Mouse (Mus musculus) forebrain, embryonic 15.5 days (tissue): ENCODE data around the gene Gabbr2. TPM values are rescaled to one million over a fixed set of nuclear protein-coding genes. Genes with fewer than 3 reads are reported as not detected.

ENCODE experiments used
- ATAC-seq: fragments of 200-750 bp; cut with Nextera tagmentation; replicated peaks from 2 replicates; pipeline ENCODE4 v1.8.0; 2017; ENCODE audit warnings: mild to moderate bottlenecking, moderate TSS enrichment, moderate library complexity
- H3K27ac ChIP-seq: fragments of 300-500 bp; sonication (generic); replicated peaks from 2 replicates; pipeline ENCODE4 v1.5.1; 2015; ENCODE audit warnings: mild to moderate bottlenecking, inconsistent platforms
- H3K27me3 ChIP-seq: fragments of 300-500 bp; sonication (generic); 2 replicates; pipeline ENCODE4 v1.6.1; 2015; ENCODE audit warnings: inconsistent platforms
- H3K36me3 ChIP-seq: fragments of 300-500 bp; sonication (generic); 2 replicates; pipeline ENCODE4 v1.6.1; 2015; ENCODE audit warnings: mild to moderate bottlenecking, inconsistent platforms
- H3K4me1 ChIP-seq: fragments of 300-500 bp; sonication (generic); 2 replicates; pipeline ENCODE4 v1.6.1; 2015; ENCODE audit warnings: inconsistent platforms
- H3K4me2 ChIP-seq: fragments of 300-500 bp; sonication (generic); replicated peaks from 2 replicates; pipeline ENCODE4 v1.6.1; 2015; ENCODE audit warnings: mild to moderate bottlenecking, inconsistent platforms
- H3K4me3 ChIP-seq: fragments of 300-500 bp; sonication (generic); 2 replicates; pipeline ENCODE4 v1.5.1; 2015; ENCODE audit warnings: mild to moderate bottlenecking, inconsistent platforms
- H3K9ac ChIP-seq: fragments of 300-500 bp; sonication (generic); replicated peaks from 2 replicates; pipeline ENCODE4 v1.6.1; 2015; ENCODE audit warnings: mild to moderate bottlenecking, inconsistent platforms
- H3K9me3 ChIP-seq: fragments of 300-500 bp; sonication (generic); 2 replicates; pipeline ENCODE4 v1.6.1; 2016; ENCODE audit warnings: inconsistent platforms
- WGBS: fragments of 180-500 bp; shearing (Covaris S2); methylation state at CpG from one replicate; pipeline ENCODE4 v1.1.7; 2015; ENCODE audit warnings: mixed read lengths; 5-methylcytosine and 5-hydroxymethylcytosine counted together
- polyA plus RNA-seq: library from polyadenylated mRNA; unstranded; fragments of >200 nt; fragmentation: Nextera tagmentation; extraction: Ambion mirVana; gene quantifications from 2 replicates; pipeline ENCODE4 v1.2.1, GENCODE M21; 2015

Gabbr2 gene
- polyA plus RNA-seq, 1 experiment from 2014 or later, result 3.6 TPM

DNA sequence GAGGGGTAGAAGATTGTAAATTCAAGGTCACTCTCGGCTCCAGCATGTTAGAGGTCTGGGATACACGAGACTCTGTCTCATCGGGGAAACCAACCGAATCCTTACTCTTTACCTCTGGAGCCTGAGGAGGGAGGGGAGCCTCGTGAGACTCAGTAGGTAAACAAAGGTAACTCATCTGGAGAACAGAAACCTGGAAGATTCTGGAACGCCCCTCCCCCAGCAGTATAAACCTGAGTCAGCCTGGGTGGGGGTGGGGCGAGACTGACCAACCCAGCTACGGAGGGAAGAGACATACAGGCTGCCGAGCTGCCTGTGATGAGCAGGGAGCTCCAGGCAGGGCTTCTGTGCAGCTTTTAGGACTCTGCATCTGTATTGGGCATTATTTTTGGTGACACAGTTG is 362.8 kb downstream of the Gabbr2 start:
- no peaks in the 10 kb centered on the region for H3K9me3 ChIP-seq
- peaks cover 7% of the 10 kb centered on the region; the same call in 1 of the 2 replicates for H3K4me1 ChIP-seq
- no peaks in the 10 kb centered on the region for H3K27me3 ChIP-seq
- H3K4me3 ChIP-seq, result no peak overlapping the region
- H3K9ac ChIP-seq, result no peak overlapping the region
- no peak overlapping the region for H3K4me2 ChIP-seq
- no peaks in the 10 kb centered on the region for H3K36me3 ChIP-seq
- no peak overlapping the region for H3K27ac ChIP-seq
- no peak for ATAC-seq
- WGBS, result 59% methylated on average over 9 of the region's 9 CpGs

DNA sequence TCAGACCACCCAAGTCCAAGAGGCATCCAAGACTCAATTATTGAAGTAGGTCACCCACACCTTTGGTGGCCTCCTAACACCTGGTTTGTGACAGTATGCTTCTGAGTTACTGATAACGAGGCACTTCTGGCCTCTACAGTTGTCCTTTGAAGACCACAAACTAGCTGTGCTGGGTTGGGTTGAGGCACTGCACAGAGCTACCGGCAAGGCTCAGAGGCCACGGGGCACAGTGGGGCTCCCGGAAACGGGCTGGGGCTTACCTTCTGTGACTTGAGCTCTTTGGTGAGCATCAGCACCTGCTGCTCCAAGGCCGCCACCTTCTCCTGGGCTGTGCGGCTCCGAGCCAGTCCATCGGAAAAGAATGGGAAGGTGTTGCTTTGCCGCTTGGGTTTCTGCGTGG is 363.6 kb downstream of the Gabbr2 start:
- Histone ChIP-seq H3K27ac (no peak overlapping the region), H3K4me2 (no peak overlapping the region), H3K9me3 (no peaks in the 10 kb centered on the region), H3K36me3 (no peaks in the 10 kb centered on the region), H3K4me3 (no peak overlapping the region), H3K9ac (no peak overlapping the region), H3K4me1 (peaks cover 7% of the 10 kb centered on the region; the same call in 1 of the 2 replicates), H3K27me3 (no peaks in the 10 kb centered on the region)
- WGBS, result 82% methylated on average over 11 of the region's 11 CpGs
- no peak for ATAC-seq

DNA sequence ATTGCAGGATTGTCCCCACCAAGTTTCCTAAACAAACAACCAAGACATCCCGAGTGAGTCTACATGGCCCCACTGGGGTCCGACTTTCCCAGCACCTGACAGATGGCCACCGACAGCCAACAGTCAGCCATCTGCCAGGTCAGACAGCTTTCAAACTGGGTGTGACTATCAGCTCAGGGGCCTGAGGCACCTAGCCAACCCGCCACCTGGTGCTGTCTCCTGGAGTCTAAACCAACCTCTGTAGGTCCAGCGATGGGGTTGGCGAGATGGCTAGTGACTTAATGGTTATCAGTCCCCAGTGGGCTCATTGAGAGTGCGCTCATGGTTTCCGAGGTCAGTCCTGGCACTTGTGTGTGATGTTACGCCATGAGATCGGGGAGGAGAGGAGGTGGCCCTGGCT is 366.6 kb downstream of the Gabbr2 start:
- H3K4me1 ChIP-seq, result peaks cover 10% of the 10 kb centered on the region; the same call in 1 of the 2 replicates
- no peaks in the 10 kb centered on the region for H3K27me3 ChIP-seq
- no peak overlapping the region for H3K4me3 ChIP-seq
- H3K36me3 ChIP-seq, result no peaks in the 10 kb centered on the region
- H3K4me2 ChIP-seq, result no peak overlapping the region
- H3K9me3 ChIP-seq, result no peaks in the 10 kb centered on the region
- no peak for ATAC-seq
- WGBS, result 64% methylated on average over 10 of the region's 10 CpGs
- H3K27ac ChIP-seq, result no peak overlapping the region
- H3K9ac ChIP-seq, result no peak overlapping the region

DNA sequence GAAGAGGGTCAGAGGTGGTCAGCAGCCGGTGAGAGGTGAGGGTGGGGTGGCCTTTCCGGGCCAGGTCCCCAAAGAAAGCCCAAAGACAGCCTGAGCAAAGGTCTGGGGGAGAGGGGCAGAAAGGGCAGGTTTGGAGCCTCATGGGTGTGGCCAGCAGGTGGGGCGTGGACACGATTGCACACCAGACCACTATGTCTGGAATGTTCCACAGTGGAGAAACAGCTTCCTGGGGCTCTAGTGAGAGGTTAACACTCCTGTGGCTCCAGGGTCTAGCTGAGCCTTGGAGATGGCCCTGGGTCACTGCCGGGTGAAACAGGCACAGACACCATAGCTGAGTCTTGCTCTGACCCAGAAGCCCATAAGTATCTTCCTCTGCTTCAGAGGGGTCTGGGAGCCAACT is 368.7 kb downstream of the Gabbr2 start:
- no peak overlapping the region for H3K4me2 ChIP-seq
- ATAC-seq, result no peak
- no peak overlapping the region for H3K27ac ChIP-seq
- no peak overlapping the region for H3K9ac ChIP-seq
- no peaks in the 10 kb centered on the region for H3K9me3 ChIP-seq
- no peak overlapping the region for H3K4me3 ChIP-seq
- WGBS, result 88% methylated on average over 5 of the region's 5 CpGs
- H3K27me3 ChIP-seq, result no peaks in the 10 kb centered on the region
- H3K4me1 ChIP-seq, result peaks cover 10% of the 10 kb centered on the region; the same call in 1 of the 2 replicates
- H3K36me3 ChIP-seq, result no peaks in the 10 kb centered on the region

DNA sequence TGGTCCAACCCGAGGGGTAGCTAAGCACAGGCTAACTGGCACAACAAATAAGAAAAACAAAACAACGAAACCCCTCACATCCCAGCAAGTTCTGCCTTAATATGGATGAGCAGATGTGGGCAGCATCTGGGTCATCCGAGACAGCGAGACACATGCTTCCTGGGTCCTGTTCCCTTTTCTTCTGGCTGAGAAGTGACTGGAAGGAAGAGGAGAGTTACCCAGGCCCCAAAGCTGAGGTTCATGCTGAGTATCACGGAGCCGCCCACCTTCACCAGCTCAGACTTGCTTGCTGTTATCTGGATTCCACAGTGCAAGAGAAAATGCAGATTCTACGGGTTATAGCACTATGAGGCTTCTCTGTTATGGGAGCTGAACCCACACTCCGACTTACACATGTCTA is 370.7 kb downstream of the Gabbr2 start:
- Histone ChIP-seq H3K4me3 (no peak overlapping the region), H3K9ac (no peak overlapping the region), H3K9me3 (no peaks in the 10 kb centered on the region), H3K36me3 (no peaks in the 10 kb centered on the region), H3K4me2 (no peak overlapping the region), H3K27ac (no peak overlapping the region), H3K27me3 (no peaks in the 10 kb centered on the region), H3K4me1 (peaks cover 10% of the 10 kb centered on the region; the same call in 1 of the 2 replicates)
- ATAC-seq, result no peak
- 78% methylated on average over 8 of the region's 8 CpGs for whole genome bisulfite sequencing

DNA sequence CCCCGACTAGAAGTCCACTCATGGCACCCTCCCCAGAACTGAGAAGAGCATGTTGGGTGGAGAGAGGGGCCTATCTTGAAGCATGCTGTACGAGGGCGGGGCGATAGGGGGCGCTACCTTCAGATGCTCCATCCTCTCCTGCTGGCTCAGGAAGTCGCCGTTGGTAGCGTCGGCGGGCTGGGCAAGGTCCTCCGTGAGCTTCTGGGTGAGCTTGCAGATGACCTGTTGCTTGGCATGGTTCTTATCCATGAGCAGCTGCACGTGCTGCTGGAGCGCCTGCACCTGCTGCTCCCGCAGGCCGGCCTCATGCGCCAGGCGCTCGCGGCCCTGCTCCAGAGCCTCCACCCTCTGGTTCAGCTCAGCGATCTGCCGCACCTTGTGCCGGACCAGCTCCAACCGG is 371.3 kb downstream of the Gabbr2 start:
- no peak for ATAC-seq
- H3K9ac ChIP-seq, result no peak overlapping the region
- no peaks in the 10 kb centered on the region for H3K9me3 ChIP-seq
- H3K27ac ChIP-seq, result no peak overlapping the region
- 0 out of 2 replicates have a peak overlapping the region, but pooled peaks have one; percentile 2 for H3K4me2 ChIP-seq
- H3K4me3 ChIP-seq, result no peak overlapping the region
- H3K27me3 ChIP-seq, result no peaks in the 10 kb centered on the region
- no peaks in the 10 kb centered on the region for H3K36me3 ChIP-seq
- WGBS, result 8% methylated on average over 23 of the region's 23 CpGs
- peaks cover 10% of the 10 kb centered on the region; the same call in 1 of the 2 replicates for H3K4me1 ChIP-seq

DNA sequence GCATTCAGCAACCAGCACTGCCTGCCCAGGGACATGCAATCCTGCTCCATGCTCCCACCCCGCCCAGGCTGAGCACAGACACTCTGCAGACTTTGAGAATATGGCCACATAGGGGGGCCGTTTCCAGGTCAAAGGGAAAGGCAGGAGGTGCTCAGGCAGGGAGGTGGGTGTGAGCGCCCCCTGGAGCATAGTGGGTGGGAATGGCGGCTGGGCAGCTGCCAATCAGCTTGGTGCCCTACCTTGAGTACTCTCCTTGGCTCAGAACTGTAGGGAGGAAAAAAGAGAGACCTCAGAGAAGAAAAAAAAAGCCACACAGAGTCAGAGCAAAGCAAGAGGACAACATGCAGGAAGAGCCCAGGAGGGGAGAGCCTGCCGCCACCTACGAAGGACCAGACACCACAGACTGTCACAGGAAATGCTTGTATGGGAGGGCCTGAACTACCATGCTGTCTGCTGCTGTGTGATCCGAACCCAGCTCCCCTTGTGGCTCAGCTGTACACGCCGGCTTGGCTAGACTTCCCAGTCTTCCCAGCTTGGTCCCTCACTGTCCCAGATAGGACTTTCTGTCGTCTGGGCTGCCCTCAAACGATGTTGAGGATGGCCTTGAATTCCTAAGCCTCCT is 373.4 kb downstream of the Gabbr2 start:
- Histone ChIP-seq H3K9ac (no peak overlapping the region), H3K4me3 (no peak overlapping the region), H3K27ac (no peak overlapping the region), H3K27me3 (no peaks in the 10 kb centered on the region), H3K36me3 (no peaks in the 10 kb centered on the region), H3K4me1 (peaks cover 3% of the 10 kb centered on the region; the same call in 1 of the 2 replicates), H3K9me3 (no peaks in the 10 kb centered on the region), H3K4me2 (no peak overlapping the region)
- no peak for ATAC-seq
- 67% methylated on average over 11 of the region's 11 CpGs for WGBS

DNA sequence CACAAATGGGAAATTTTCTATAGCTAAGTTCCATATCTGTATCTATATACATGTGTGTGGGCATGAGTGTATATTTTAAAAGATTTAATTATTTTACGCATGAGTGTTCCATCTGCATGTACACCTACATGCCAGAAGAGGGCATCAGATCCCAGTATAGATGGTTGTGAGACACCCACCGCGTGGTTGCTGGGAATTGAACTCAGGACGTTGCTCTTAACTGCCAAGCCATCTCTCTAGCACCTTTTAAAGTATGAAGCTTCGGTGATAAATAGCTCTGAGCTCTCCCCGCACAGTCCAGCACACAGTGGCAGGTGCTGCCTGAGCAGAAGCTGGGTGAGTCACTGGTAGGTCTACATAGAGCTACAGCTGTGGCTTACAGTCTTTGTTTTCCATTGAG is 374.3 kb downstream of the Gabbr2 start:
- 71% methylated on average over 6 of the region's 6 CpGs for WGBS
- ATAC-seq, result no peak
- peaks cover 3% of the 10 kb centered on the region; the same call in 1 of the 2 replicates for H3K4me1 ChIP-seq
- H3K36me3 ChIP-seq, result no peaks in the 10 kb centered on the region
- no peaks in the 10 kb centered on the region for H3K9me3 ChIP-seq
- no peaks in the 10 kb centered on the region for H3K27me3 ChIP-seq
- H3K27ac ChIP-seq, result no peak overlapping the region
- no peak overlapping the region for H3K9ac ChIP-seq
- no peak overlapping the region for H3K4me2 ChIP-seq
- no peak overlapping the region for H3K4me3 ChIP-seq

DNA sequence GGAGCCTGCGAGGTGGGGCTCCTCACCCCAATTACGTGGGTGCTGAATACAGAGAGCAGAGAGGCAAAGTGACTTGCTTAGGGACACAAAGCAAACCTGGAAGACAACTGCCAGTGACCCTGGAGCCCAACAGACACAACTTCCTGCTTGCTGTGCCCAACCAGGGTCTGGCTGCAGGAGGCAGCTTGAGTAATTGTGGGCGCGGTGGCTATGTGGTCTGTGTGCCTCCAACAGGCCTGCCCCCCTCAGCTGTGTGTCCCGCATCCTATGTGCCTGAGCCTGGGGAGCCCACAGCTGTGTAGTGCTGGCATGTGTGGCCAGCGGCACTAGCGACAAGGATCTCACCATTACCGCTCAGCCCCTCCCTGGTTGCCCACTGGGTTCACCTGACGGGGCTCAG is 377.0 kb downstream of the Gabbr2 start:
- no peaks in the 10 kb centered on the region for H3K27me3 ChIP-seq
- WGBS, result 74% methylated on average over 9 of the region's 9 CpGs
- ATAC-seq, result no peak
- no peak overlapping the region for H3K9ac ChIP-seq
- H3K27ac ChIP-seq, result no peak overlapping the region
- no peak overlapping the region for H3K4me2 ChIP-seq
- H3K36me3 ChIP-seq, result no peaks in the 10 kb centered on the region
- no peaks in the 10 kb centered on the region for H3K4me1 ChIP-seq
- H3K4me3 ChIP-seq, result no peak overlapping the region
- no peaks in the 10 kb centered on the region for H3K9me3 ChIP-seq

DNA sequence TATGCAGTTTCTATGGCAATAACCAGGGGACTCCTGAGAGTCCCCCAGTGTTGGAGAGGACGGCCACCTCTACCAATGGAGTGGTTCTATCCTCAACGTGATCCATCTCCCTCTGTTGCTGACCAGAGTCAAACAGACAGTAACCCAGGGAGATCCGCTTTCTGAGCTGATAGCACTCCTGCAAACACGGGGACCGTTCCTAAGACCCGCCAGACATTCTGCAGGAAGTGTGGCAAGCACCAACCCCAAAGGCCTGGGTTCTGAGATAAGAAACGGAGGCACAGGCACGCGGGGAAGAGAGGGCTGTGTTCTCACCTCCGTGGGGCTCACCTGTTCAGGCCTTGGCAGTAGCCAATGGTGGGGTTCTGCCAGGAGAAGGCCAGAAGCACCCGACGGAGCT is 378.1 kb downstream of the Gabbr2 start:
- Histone ChIP-seq H3K4me2 (no peak overlapping the region), H3K27me3 (no peaks in the 10 kb centered on the region), H3K27ac (no peak overlapping the region), H3K36me3 (no peaks in the 10 kb centered on the region), H3K9ac (no peak overlapping the region), H3K4me1 (no peaks in the 10 kb centered on the region), H3K9me3 (no peaks in the 10 kb centered on the region), H3K4me3 (no peak overlapping the region)
- 81% methylated on average over 12 of the region's 12 CpGs for WGBS
- no peak for ATAC-seq

Other genes starting within 250 kb of the Gabbr2 start
- gene Anks6, start 65.6 kb upstream of the Gabbr2 start, polyA plus RNA-seq, result 4.3 and 4.9 TPM in 2 replicates
- 1.2 and 1.3 TPM in 2 replicates for gene Galnt12, start 100.0 kb upstream of the Gabbr2 start, polyA plus RNA-seq
- gene Col15a1, start 216.3 kb upstream of the Gabbr2 start, polyA plus RNA-seq, result 1.4 and 3.1 TPM in 2 replicates